Mouse (Mus musculus) regulatory T cell (primary cell): ENCODE measurements around the gene Grik4.

ENCODE experiments used
- in situ Hi-C: fragments of 300-600 bp; cut with MboI, MseI; formaldehyde crosslinking; loops from one replicate; pipeline ENCODE4 v1.15.1; 2025; ENCODE audit warnings: high pct_unique_total_duplicates

Gene Grik4

DNA sequence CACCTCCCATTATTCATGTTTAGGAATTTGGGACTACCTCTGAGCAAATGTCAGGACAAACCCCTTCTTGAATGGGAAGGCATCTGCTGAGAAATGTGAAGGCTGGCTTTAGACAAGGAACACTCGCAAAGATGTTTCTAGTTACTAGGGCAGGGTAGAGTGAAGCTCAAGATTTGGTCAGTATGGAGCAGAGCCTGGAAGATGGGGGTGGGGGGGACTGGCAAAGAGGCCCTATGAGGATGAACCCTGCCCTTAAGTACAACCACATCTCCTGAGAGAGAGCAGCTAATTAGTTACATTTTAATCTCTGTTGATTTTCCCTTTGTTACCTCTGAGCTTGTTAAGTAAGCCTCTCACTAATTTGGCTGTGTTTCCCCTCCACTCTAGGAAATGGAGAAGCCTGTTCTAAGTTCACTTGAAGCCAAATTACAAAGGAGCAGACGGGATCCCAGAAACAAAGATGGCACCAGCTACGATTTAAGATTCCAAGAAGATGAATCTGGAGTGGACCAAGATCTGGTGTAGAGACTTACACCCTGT, 439.3 kb downstream of the Grik4 start:
- in situ Hi-C loops: no loop called here

DNA sequence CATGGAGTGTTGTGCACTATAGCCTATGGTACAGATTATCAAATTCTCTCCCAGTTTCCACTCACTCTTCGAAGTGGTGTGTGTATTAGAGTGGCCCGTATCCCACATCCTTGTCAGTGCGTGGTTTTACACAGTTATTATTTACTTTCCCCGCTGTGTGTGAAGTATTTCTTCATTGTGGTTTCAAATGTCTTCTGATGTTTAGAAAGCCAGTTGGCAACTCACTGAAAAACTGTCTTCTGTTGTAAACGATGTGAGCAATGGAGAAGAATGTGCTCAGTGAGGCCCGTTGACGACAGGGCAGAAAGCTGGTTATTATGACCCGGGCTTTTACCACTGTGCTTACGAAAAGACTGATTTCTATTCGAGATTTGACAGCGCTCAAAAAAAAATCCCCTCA, 439.7 kb downstream of the Grik4 start:
- in situ Hi-C loops: no loop called here

DNA sequence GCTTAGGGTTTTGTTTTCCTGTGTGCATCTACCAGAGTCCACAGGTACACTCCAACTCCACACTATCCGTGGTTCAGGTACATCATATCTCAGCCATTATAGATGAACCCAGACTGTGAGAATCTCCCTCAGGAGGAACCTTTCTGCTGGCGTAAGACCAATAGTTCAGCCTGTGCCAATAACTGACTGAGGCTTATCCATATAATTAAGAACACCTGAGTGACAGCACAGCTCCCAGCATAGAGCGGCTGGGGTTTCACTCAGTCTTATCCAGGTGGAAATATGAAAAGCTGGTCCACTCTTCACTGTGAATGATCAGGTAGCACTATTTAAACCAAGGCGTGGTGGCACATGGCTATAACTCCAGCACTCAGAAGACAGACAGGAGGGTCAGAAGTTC, 440.6 kb downstream of the Grik4 start:
- in situ Hi-C loops: no loop called here

DNA sequence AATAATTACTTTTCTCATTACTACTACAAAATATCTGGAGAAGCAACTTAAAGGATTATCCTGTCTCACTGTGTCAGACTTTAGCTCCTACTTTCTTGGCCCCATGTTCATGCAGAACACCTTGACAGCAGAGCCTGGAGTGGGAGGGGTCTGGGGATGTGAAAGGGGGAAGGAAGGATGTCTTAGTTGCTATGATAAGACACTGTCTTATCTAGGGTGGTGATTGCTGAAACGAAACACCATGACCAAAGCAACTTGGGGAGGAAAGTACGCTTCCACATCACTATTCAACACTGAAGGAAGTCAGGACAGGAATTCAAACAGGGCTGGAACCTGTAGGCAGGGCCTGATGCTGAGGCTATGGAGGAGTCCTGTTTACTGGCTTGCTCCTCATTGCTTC, 448.0 kb downstream of the Grik4 start:
- in situ Hi-C loops: no loop called here

DNA sequence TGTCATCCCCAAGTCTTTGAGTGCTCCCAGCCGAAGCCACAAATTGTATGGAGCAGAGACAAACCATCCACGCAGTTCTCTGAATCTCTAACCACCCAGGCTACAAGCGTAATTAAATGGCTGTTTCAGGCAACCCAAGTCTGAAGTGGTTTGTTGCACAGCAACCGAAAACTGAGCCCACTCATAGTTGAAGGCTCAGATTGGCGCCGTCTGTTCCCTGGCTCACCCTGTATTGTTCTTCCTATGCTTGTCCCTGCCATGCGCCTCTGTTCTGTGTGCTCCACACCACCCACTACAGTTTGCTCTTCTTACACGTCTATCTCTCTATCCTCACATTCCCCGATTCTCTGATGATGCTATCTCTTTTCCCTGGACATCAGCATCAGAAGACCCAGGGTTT, 452.5 kb downstream of the Grik4 start:
- in situ Hi-C loops: no loop called here

DNA sequence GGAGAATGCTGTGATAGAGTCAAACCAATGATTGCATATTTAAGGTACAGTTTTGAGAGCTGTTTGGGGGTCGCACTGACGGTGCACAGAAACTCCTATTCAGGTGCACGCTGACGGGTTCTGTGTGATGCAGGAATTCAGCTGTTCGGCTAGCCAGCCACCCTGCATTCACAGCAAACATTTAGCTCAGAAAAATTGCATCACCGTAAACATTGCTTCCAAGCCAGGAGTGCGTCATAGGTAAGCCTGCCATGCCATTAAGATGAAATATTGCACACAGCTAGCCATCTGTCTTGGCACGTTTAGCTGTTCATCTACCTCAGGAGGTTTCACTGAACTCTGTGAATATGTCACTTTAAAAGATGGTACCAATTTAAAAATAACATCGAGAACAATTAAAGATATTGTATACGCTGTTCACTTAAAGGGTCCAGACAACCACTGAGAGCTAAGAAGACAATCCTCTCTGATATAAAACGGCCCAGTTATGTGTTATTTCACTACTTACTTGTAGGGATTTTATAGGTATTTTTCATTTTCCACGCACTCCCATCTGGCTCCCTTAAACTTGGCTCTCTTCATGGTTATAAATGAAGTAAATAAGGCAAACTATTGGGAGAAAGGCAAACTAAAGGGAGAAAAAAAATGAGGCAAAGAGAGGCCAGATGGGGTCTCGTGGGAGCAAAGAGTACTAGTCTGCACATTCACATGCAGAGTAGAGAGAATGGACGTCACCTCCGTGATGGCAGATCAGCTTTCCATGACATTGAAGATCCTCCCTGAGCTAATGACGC, 453.5 kb downstream of the Grik4 start:
- in situ Hi-C loops: no loop called here

DNA sequence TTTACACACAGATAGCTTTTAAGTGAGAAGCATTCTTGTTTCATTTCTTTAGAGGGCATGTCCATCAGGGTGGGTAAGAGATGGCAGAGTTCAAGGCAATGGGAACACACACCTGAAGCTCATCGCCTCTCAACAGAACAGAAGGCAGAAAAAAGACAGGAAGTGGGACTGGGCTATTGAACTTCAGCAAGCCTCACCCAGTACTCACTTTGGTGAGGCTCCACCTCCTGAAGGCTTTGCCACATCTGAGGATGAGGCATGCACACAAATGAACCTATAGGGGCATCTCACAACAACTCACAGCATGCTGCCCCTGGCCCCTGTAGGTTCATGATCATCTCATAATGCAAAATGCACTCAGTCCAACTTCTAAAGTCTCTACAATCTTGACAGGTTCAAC, 456.2 kb downstream of the Grik4 start:
- in situ Hi-C loops: no loop called here

DNA sequence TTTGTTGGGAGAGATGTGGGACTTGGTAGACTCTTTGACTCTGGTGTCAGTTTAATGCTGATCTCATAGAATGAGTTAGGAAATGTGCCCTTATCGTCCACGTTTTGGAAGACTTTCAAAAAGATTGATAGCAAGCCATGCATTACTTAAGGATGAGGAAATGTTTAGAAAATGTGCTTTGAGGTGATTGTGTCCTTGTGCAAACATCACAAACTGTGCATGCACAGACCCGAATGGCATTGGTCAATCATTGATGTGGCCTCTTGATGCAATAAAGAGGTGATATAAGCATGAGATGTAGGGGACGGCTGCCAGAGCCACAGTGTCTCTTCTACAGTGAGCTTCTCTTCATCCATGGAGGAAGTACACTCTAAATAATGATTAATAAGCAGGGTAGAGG, 457.4 kb downstream of the Grik4 start:
- in situ Hi-C loops: no loop called here

DNA sequence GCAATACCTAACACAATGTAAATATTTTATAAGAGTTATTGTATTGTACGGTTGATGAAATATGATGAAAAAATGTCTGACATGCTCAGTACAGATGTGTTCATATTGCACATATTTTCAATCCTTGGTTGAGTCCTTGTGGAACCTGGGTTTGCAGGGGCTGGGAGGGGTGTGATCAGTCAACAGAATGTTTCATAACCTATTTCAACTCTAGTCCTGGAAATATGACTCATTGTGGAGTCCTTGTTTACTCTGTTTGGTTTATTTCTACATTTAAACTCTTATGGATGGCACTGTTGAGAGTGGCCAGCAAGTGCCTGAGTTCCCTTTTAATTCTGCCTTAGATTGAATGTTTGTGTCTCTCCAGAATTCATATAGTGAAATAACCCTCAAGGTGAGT, 459.6 kb downstream of the Grik4 start:
- in situ Hi-C loops: no loop called here

DNA sequence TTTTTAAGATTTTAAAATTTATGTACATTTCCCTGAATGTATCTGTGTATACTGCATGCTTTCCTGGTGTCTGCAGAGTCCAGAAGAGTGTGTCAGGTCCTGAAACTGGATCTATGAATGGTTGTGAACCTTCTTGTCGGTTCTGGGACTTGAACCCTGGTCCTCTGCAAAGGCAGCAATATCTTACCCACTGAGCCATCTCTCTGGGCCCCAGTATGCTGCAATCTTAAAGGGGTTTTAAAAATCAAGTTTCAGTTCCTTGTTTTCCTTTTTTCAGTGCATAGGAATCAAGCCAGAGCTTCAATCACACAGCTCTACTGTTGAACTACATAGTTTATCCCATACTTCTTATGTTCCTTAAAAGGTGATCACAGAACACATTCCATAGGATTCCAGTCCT, 461.3 kb downstream of the Grik4 start:
- in situ Hi-C loops: no loop called here

DNA sequence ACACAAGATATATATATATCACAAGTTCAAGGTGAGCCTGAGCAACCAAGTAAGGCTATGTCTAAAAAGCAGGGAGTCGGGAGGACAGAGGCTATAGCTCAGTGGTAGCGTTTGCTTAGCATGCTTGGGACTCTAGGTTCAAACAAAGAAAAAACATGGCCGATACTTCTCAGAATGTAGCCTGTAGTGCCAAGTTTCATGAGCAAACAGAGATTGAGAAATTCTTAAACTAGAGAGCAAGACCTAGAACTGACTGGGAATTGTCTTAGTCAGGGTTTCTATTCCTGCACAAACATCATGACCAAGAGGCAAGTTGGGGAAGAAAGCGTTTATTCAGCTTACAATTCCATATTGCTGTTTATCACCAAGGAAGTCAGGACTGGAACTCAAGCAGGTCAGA, 468.1 kb downstream of the Grik4 start:
- in situ Hi-C loops: no loop called here

DNA sequence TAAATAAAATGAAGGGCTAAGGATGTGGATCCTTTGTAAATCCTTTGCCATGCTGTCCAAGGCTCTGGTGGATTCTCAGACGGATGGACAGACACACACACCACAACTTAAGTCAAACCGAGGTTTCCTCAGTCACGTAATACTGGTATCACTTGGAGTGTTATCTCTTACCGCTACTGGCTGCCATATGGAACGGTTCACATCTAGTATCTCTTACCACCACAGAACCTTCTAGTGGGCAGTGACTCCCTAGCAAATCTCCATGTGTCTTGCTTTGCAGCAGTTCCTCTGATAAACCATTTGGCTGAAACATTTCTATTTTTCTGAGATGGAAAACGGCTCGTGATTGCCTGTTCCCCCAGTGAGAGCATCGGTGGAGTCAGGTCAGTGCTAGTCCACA, 470.0 kb downstream of the Grik4 start:
- in situ Hi-C loops: no loop called here

DNA sequence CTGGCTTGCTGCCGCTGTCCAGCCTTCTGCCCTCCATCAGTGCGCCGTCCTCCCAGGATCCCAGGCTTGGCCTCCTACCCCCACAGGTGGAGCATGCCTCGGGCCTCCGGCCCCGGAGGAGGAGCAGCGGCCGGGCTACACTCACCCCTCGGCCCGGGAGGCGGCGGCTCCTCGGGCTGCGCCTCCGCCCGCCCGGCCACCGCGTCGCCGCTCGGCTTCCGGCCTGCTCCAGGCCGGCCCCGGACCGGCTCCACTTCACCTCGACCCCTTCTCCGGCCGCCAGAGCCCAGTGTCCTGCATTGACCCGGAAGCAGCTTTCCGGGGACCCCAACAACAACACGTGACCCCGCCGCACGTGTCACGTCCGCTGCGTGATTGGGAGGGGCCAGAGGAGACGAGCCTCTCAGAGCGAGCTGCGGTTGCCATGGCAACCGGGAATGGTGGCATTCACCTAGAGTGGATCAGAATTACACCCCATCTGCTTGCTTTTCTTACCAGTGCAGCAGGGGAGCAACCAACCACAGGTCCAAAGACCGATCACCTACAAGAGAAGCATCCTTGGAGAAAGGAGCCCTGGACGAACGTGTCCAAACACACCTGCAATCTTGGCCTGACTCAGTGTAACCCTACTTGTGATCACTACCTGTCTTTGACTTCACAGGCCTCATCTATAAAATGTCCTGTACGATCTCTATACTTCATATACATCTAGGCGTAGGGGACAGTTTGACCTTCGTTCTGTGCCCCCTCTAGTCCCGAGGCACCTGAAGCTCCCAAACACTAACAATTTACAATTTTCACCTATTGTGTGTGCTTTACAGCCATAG, 472.2 kb downstream of the Grik4 start:
- in situ Hi-C loops: no loop called here

DNA sequence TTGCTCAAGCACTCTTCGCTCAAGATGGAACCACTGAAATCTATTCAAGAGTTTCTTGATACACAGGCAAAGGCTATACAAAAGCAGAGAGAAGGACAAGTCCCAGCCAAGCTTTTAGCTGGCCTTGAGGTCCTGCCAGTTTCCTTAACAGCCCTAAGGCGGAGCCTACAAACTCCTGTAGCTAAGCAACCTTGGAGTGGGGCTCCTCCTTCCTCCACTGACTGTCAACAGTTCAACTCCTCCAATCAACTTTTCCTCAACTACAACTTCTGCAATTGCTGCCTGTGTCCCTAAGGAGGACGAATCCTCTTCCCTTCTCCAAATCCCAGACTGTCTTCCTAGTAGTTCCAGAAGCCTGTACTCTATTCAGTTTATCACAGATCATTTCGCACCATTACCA, 473.1 kb downstream of the Grik4 start:
- in situ Hi-C loops: no loop called here

DNA sequence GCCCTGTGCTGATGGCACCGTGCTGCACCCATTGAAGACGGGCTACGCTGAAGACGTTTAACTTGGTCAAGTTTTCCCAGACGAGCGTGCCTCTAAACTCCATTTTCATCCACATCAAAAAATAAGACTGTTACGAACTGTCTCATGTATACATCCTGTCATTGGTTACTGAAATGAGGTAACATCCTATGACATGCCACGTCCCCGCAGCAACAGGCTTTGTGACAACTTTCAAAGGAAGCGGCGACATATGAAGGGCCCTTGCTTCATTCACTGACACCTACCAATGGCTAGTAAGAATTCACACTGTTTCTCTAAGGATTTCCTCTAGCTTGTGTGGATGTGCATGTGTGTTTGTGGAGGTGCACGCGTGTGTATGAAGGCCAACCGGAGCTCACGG, 475.0 kb downstream of the Grik4 start:
- in situ Hi-C loops: no loop called here

DNA sequence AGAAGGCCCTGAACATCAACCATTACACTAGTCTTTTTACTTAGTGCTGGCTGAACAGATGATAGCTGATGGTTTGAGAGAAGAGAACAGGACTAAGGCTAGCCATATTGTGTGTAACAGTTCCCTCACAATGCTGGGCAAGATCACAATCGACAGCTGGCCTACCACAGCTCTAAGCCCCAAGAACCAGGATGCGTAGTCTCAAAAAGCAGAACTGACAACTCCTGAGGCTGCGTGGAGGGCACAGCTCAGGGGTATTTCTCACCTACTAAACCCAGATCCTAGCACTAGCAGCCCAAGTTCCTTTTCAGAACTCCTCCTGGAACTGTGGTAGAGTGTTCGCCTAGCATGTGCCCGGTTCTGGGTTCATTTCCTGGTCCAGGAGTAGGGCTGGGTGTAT, 475.9 kb downstream of the Grik4 start:
- in situ Hi-C loops: no loop called here
